Mouse (Mus musculus): ENCODE data around the gene Rgsl1.

The Rgsl1 gene

GRCm38 (mm10) chr1:153740775-153741400, 103.1 kb downstream of the Rgsl1 start:
- DNase-seq (ENCODE audit: low spot score in 2 of 2) = no peak

- DNase-seq (ENCODE audit: low spot score in 2 of 2) = peak; percentile 73 to 78
These were observed 103.8 kb downstream of the Rgsl1 start, which contains the start of gene Rgs16 for GRCm38 (mm10) chr1:153740145-153740544. Gene Rgs16 (plus strand): TSS chr1:153740349.

GRCm38 (mm10) chr1:153739437-153740015, 104.4 kb downstream of the Rgsl1 start:
- DNase-seq (ENCODE audit: low spot score in 2 of 2) = no peak

- no peak for DNase-seq (ENCODE audit: low spot score in 2 of 2)
These were observed 106.5 kb downstream of the Rgsl1 start for GRCm38 (mm10) chr1:153737101-153738085.

- no peak for DNase-seq (ENCODE audit: low spot score in 2 of 2)
These were observed 107.8 kb downstream of the Rgsl1 start for GRCm38 (mm10) chr1:153736096-153736495.

- DNase-seq (ENCODE audit: low spot score in 2 of 2) = peak in 1 of 2 experiments; percentile 30
These were observed 109.1 kb downstream of the Rgsl1 start for GRCm38 (mm10) chr1:153734866-153735265.

GRCm38 (mm10) chr1:153733181-153733580, 110.8 kb downstream of the Rgsl1 start:
- DNase-seq (ENCODE audit: low spot score in 2 of 2) = peak; percentile 64 to 73

GRCm38 (mm10) chr1:153730671-153731070, 113.3 kb downstream of the Rgsl1 start:
- DNase-seq (ENCODE audit: low spot score in 2 of 2) = no peak

- peak; percentile 57 to 64 for DNase-seq (ENCODE audit: low spot score in 2 of 2)
These were observed 114.1 kb downstream of the Rgsl1 start for GRCm38 (mm10) chr1:153729806-153730205.

Data from thymus, postnatal 10 days (tissue).